Comparison of ENCODE assay signal across 8 mouse cellular contexts in the genomic region with DNA sequence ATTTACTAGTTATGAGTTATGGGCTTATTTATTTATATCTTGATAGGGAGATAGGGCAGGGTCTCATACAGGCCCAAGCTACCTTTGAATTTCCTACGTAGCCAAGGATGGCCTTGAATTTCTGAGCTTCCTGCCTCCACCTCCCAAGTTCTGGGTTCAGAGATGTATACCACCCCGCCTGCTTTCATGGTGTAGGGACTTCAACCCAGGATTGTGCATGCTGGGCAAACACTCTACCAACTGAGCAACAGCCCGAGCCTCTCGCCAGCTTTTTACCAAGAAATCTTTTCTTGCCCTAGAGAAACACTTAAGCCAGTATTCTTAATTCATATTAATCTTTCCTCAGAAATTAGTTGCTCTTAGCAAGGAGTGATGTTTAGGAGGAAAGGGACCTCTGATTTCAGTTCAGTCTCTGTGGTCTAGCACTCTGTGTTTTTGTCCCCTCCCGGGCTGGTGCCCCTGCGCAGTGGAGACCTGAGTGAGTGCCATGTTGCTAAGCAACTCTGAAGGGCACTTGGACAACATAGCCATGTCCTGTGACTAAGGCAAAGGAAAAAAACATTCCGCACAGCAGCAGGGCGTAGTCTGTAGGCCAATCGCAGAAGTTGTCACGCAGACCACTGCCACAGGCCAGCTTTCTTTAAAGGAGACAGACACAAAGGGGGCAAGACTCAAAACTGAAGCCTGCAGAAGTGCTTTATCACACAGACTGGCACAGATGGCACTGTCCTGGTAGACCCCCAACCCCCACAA.
A peak's percentile ranks its signal among the peaks of the same experiment; 100 is the strongest.
DNase-seq lines count a peak whose midpoint lies in the region; ATAC-seq lines count a peak whose summit lies in the region.

No protein-coding gene starts in this region.

- no peaks in the 10 kb centered on the region for H3K27me3 ChIP-seq in forebrain, embryonic 11.5 days (ENCODE audit: control insufficient read depth, insufficient read depth, low read length)
- H3K27me3 ChIP-seq in forebrain, embryonic 10.5 days (ENCODE audit: poor library complexity, severe bottlenecking) = no peaks in the 10 kb centered on the region
- no peaks in the 10 kb centered on the region for H3K27me3 ChIP-seq in heart, embryonic 12.5 days (replicated peaks)

- no peak overlapping the region for H3K27ac ChIP-seq in forebrain, embryonic 11.5 days (ENCODE audit: low read depth, low read length)
- no peak overlapping the region for H3K27ac ChIP-seq in forebrain, embryonic 10.5 days
- no peak overlapping the region for H3K27ac ChIP-seq in heart, embryonic 12.5 days (ENCODE audit: poor library complexity, severe bottlenecking)

- H3K36me3 ChIP-seq in forebrain, embryonic 11.5 days (ENCODE audit: control insufficient read depth, insufficient read depth, low read length) = no peaks in the 10 kb centered on the region
- H3K36me3 ChIP-seq in forebrain, embryonic 10.5 days (replicated peaks) = no peaks in the 10 kb centered on the region
- H3K36me3 ChIP-seq in heart, embryonic 12.5 days = no peaks in the 10 kb centered on the region

- DNase-seq in forebrain, embryonic 11.5 days (ENCODE audit: low spot score) = peak; percentile 53
- DNase-seq in forebrain, embryonic 10.5 days (ENCODE audit: extremely low spot score, low spot score) = no peak
- peak; percentile 42 to 73 for DNase-seq in cerebellum, postnatal 4 days (ENCODE audit: low spot score in 2 of 2)
- DNase-seq in kidney, postnatal 4 days = peak; percentile 5 to 12
- DNase-seq in lung, postnatal 25 days (ENCODE audit: low spot score) = peak; percentile 86
- DNase-seq in testis, postnatal 10 days (ENCODE audit: low spot score) = no peak

- no peaks in the 10 kb centered on the region for H3K9me3 ChIP-seq in forebrain, embryonic 11.5 days (ENCODE audit: control insufficient read depth, low read length)
- H3K9me3 ChIP-seq in forebrain, embryonic 10.5 days = no peaks in the 10 kb centered on the region
- H3K9me3 ChIP-seq in heart, embryonic 12.5 days (replicated peaks) = no peaks in the 10 kb centered on the region

- no peaks in the 10 kb centered on the region for H3K4me1 ChIP-seq in forebrain, embryonic 11.5 days (replicated peaks; ENCODE audit: control insufficient read depth, insufficient read depth, low read length)
- H3K4me1 ChIP-seq in forebrain, embryonic 10.5 days = peaks cover 10% of the 10 kb centered on the region
- no peaks in the 10 kb centered on the region for H3K4me1 ChIP-seq in heart, embryonic 12.5 days (replicated peaks)

- H3K4me3 ChIP-seq in forebrain, embryonic 11.5 days (ENCODE audit: low read depth, low read length) = no peak overlapping the region
- no peak overlapping the region for H3K4me3 ChIP-seq in forebrain, embryonic 10.5 days
- no peak overlapping the region for H3K4me3 ChIP-seq in heart, embryonic 12.5 days

- peak; percentile 73 for ATAC-seq in forebrain, embryonic 11.5 days (replicated peaks; ENCODE audit: low FRiP score)
- ATAC-seq in heart, embryonic 12.5 days (ENCODE audit: insufficient number of reproducible peaks, low FRiP score) = peak; percentile 79
- no peak for ATAC-seq in megakaryocyte, adult 5-6 weeks (ENCODE audit: poor library complexity, severe bottlenecking)

- WGBS in forebrain, embryonic 11.5 days = 80% methylated on average over 10 of the region's 10 CpGs
- 84% methylated on average over 10 of the region's 10 CpGs for WGBS in forebrain, embryonic 10.5 days
- 73% methylated on average over 10 of the region's 10 CpGs for WGBS in heart, embryonic 12.5 days

- H3K4me2 ChIP-seq in forebrain, embryonic 11.5 days (ENCODE audit: low read depth, low read length, severe bottlenecking) = no peak overlapping the region
- H3K4me2 ChIP-seq in heart, embryonic 12.5 days = peak overlapping the region; percentile 8; the same call in 1 of the 2 replicates

- H3K9ac ChIP-seq in forebrain, embryonic 11.5 days (ENCODE audit: low read length) = no peak overlapping the region
- H3K9ac ChIP-seq in heart, embryonic 12.5 days = no peak overlapping the region

Comparison
In these comparisons a context has a peak if more than half of its experiments do, and no peak if none do; other contexts are left out.
1. DNase-seq: peak in forebrain, embryonic 11.5 days (single experiment), cerebellum, postnatal 4 days (2 of 2), kidney, postnatal 4 days (2 of 2) and lung, postnatal 25 days (single experiment); none in forebrain, embryonic 10.5 days (single experiment) and testis, postnatal 10 days (single experiment).